Mouse (Mus musculus) liver, embryonic 14.5 days (tissue): ENCODE measurements around the gene Dcps.

Experiments used
- CTCF ChIP-seq: IDR thresholded peaks from 2 replicates; pipeline ENCODE4 v1.5.1; 2016; ENCODE audit warnings: antibody characterized with exemption, low read depth, control low read depth
- EP300 ChIP-seq: IDR thresholded peaks from 2 replicates; pipeline ENCODE4 v1.6.1; 2016; ENCODE audit warnings: antibody characterized with exemption, low read depth

DNA sequence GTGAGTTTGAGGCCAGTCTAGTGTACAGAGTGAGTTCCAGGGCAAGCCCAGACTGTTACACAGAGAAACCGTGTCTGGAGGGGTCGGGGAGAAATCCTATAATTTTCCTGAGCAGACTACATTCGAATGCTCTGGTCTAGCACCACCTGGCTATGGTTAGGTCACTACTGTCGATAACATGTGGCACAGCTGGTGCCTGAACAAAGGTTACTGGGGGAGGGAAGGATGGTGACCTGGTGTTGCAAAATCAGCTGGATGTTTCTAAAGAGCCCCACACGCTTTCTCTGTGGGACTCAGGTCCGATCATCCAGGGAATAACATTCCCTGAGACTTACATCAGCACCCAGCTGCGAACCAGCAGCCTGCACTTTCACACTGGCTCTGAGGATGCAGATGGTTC lies 37.8 kb downstream of the Dcps start:
- TF ChIP-seq CTCF = no peak
- TF ChIP-seq EP300 = no peak
